Mouse (Mus musculus): ENCODE results near the gene 2900011O08Rik. TPM values are rescaled to one million over a fixed set of nuclear protein-coding genes. Genes with fewer than 3 reads are reported as not detected.

2900011O08Rik gene
- polyA plus RNA-seq, 1 experiment from 2014 or later = 142 TPM

- H3K4me1 ChIP-seq (ENCODE audit: control insufficient read depth, insufficient read depth, low read length) = no peaks in the 10 kb centered on the region
- 89% methylated on average over 1 of the region's 1 CpGs for WGBS
- no peak overlapping the region for H3K4me3 ChIP-seq (ENCODE audit: low read depth, low read length)
- DNase-seq (ENCODE audit: low spot score) (no peak), ATAC-seq (no peak)
- H3K36me3 ChIP-seq (ENCODE audit: control insufficient read depth, insufficient read depth, low read length) = no peaks in the 10 kb centered on the region
- no peaks in the 10 kb centered on the region for H3K27me3 ChIP-seq (replicated peaks; ENCODE audit: control insufficient read depth, insufficient read depth, low read length)
- no peak overlapping the region for H3K4me2 ChIP-seq (ENCODE audit: low read length)
- H3K9ac ChIP-seq (ENCODE audit: low read length) = no peak overlapping the region
- H3K9me3 ChIP-seq (replicated peaks; ENCODE audit: control insufficient read depth, low read length) = no peaks in the 10 kb centered on the region
- H3K27ac ChIP-seq (ENCODE audit: low read depth, low read length) = no peak overlapping the region
Measured at GRCm38 (mm10) chr16:13994076-13994475, 7.7 kb downstream of the 2900011O08Rik start.

GRCm38 (mm10) chr16:13994502-13994901, 8.1 kb downstream of the 2900011O08Rik start:
- H3K9me3 ChIP-seq (replicated peaks; ENCODE audit: control insufficient read depth, low read length) = no peaks in the 10 kb centered on the region
- H3K27ac ChIP-seq (ENCODE audit: low read depth, low read length) = no peak overlapping the region
- ATAC-seq = no peak
- H3K4me1 ChIP-seq (ENCODE audit: control insufficient read depth, insufficient read depth, low read length) = no peaks in the 10 kb centered on the region
- no peak overlapping the region for H3K4me2 ChIP-seq (ENCODE audit: low read length)
- no peak for DNase-seq (ENCODE audit: low spot score)
- no peak overlapping the region for H3K9ac ChIP-seq (ENCODE audit: low read length)
- no peaks in the 10 kb centered on the region for H3K27me3 ChIP-seq (replicated peaks; ENCODE audit: control insufficient read depth, insufficient read depth, low read length)
- 86% methylated on average over 1 of the region's 1 CpGs for WGBS
- H3K36me3 ChIP-seq (ENCODE audit: control insufficient read depth, insufficient read depth, low read length) = no peaks in the 10 kb centered on the region
- H3K4me3 ChIP-seq (ENCODE audit: low read depth, low read length) = no peak overlapping the region

GRCm38 (mm10) chr16:14003386-14004130, 17.2 kb downstream of the 2900011O08Rik start:
- H3K27ac ChIP-seq (ENCODE audit: low read depth, low read length) = no peak overlapping the region
- no peak for ATAC-seq

GRCm38 (mm10) chr16:14004170-14004569, 17.8 kb downstream of the 2900011O08Rik start:
- Histone ChIP-seq H3K27me3 (replicated peaks; ENCODE audit: control insufficient read depth, insufficient read depth, low read length) (no peaks in the 10 kb centered on the region), H3K4me1 (ENCODE audit: control insufficient read depth, insufficient read depth, low read length) (no peaks in the 10 kb centered on the region), H3K36me3 (ENCODE audit: control insufficient read depth, insufficient read depth, low read length) (no peaks in the 10 kb centered on the region), H3K9me3 (replicated peaks; ENCODE audit: control insufficient read depth, low read length) (no peaks in the 10 kb centered on the region), H3K4me2 (ENCODE audit: low read length) (no peak overlapping the region), H3K4me3 (ENCODE audit: low read depth, low read length) (no peak overlapping the region), H3K9ac (ENCODE audit: low read length) (no peak overlapping the region), H3K27ac (ENCODE audit: low read depth, low read length) (no peak overlapping the region)
- peak; percentile 20 for DNase-seq (ENCODE audit: low spot score)
- WGBS = 24% methylated on average over 3 of the region's 3 CpGs
- peak; percentile 40; the same call in 1 of the 2 replicates for ATAC-seq

More at GRCm38 (mm10) chr16:14003386-14004130, 17.2 kb downstream of the 2900011O08Rik start:
- no peak for DNase-seq (ENCODE audit: low spot score)
- H3K4me1 ChIP-seq (ENCODE audit: control insufficient read depth, insufficient read depth, low read length) = no peaks in the 10 kb centered on the region
- no peaks in the 10 kb centered on the region for H3K27me3 ChIP-seq (replicated peaks; ENCODE audit: control insufficient read depth, insufficient read depth, low read length)
- H3K4me3 ChIP-seq (ENCODE audit: low read depth, low read length) = no peak overlapping the region
- H3K4me2 ChIP-seq (ENCODE audit: low read length) = no peak overlapping the region
- no peaks in the 10 kb centered on the region for H3K9me3 ChIP-seq (replicated peaks; ENCODE audit: control insufficient read depth, low read length)
- no peak overlapping the region for H3K9ac ChIP-seq (ENCODE audit: low read length)
- 71% methylated on average over 8 of the region's 8 CpGs for WGBS
- no peaks in the 10 kb centered on the region for H3K36me3 ChIP-seq (ENCODE audit: control insufficient read depth, insufficient read depth, low read length)

- Histone ChIP-seq H3K27ac (ENCODE audit: low read depth, low read length) (no peak overlapping the region), H3K9ac (ENCODE audit: low read length) (no peak overlapping the region), H3K4me3 (ENCODE audit: low read depth, low read length) (no peak overlapping the region), H3K9me3 (replicated peaks; ENCODE audit: control insufficient read depth, low read length) (no peaks in the 10 kb centered on the region), H3K4me2 (ENCODE audit: low read length) (no peak overlapping the region), H3K36me3 (ENCODE audit: control insufficient read depth, insufficient read depth, low read length) (no peaks in the 10 kb centered on the region), H3K4me1 (ENCODE audit: control insufficient read depth, insufficient read depth, low read length) (no peaks in the 10 kb centered on the region), H3K27me3 (replicated peaks; ENCODE audit: control insufficient read depth, insufficient read depth, low read length) (no peaks in the 10 kb centered on the region)
- DNase-seq (ENCODE audit: low spot score) = no peak
- no peak for ATAC-seq
- 89% methylated on average over 2 of the region's 2 CpGs for WGBS
Measured at GRCm38 (mm10) chr16:14004726-14005125, 18.3 kb downstream of the 2900011O08Rik start.

- DNase-seq (ENCODE audit: low spot score) (no peak), ATAC-seq (no peak)
- Histone ChIP-seq H3K27me3 (replicated peaks; ENCODE audit: control insufficient read depth, insufficient read depth, low read length) (no peaks in the 10 kb centered on the region), H3K4me1 (ENCODE audit: control insufficient read depth, insufficient read depth, low read length) (no peaks in the 10 kb centered on the region), H3K9me3 (replicated peaks; ENCODE audit: control insufficient read depth, low read length) (no peaks in the 10 kb centered on the region), H3K4me3 (ENCODE audit: low read depth, low read length) (no peak overlapping the region), H3K27ac (ENCODE audit: low read depth, low read length) (no peak overlapping the region), H3K9ac (ENCODE audit: low read length) (no peak overlapping the region), H3K4me2 (ENCODE audit: low read length) (no peak overlapping the region), H3K36me3 (ENCODE audit: control insufficient read depth, insufficient read depth, low read length) (no peaks in the 10 kb centered on the region)
- 76% methylated on average over 4 of the region's 4 CpGs for WGBS
Measured at GRCm38 (mm10) chr16:14005266-14005665, 18.9 kb downstream of the 2900011O08Rik start.

GRCm38 (mm10) chr16:14008081-14008480, 21.7 kb downstream of the 2900011O08Rik start:
- Histone ChIP-seq H3K9ac (ENCODE audit: low read length) (no peak overlapping the region), H3K36me3 (ENCODE audit: control insufficient read depth, insufficient read depth, low read length) (no peaks in the 10 kb centered on the region), H3K27me3 (replicated peaks; ENCODE audit: control insufficient read depth, insufficient read depth, low read length) (no peaks in the 10 kb centered on the region), H3K27ac (ENCODE audit: low read depth, low read length) (no peak overlapping the region), H3K4me3 (ENCODE audit: low read depth, low read length) (no peak overlapping the region), H3K4me1 (ENCODE audit: control insufficient read depth, insufficient read depth, low read length) (no peaks in the 10 kb centered on the region), H3K9me3 (replicated peaks; ENCODE audit: control insufficient read depth, low read length) (no peaks in the 10 kb centered on the region), H3K4me2 (ENCODE audit: low read length) (no peak overlapping the region)
- no peak for DNase-seq (ENCODE audit: low spot score)
- WGBS = 84% methylated on average over 2 of the region's 2 CpGs
- no peak for ATAC-seq

GRCm38 (mm10) chr16:14008708-14009107, 22.3 kb downstream of the 2900011O08Rik start:
- Histone ChIP-seq H3K4me2 (ENCODE audit: low read length) (no peak overlapping the region), H3K4me1 (ENCODE audit: control insufficient read depth, insufficient read depth, low read length) (no peaks in the 10 kb centered on the region), H3K36me3 (ENCODE audit: control insufficient read depth, insufficient read depth, low read length) (no peaks in the 10 kb centered on the region), H3K27ac (ENCODE audit: low read depth, low read length) (no peak overlapping the region), H3K9ac (ENCODE audit: low read length) (no peak overlapping the region), H3K9me3 (replicated peaks; ENCODE audit: control insufficient read depth, low read length) (no peaks in the 10 kb centered on the region), H3K4me3 (ENCODE audit: low read depth, low read length) (no peak overlapping the region), H3K27me3 (replicated peaks; ENCODE audit: control insufficient read depth, insufficient read depth, low read length) (no peaks in the 10 kb centered on the region)
- ATAC-seq (no peak), DNase-seq (ENCODE audit: low spot score) (no peak)

- WGBS = 92% methylated on average over 4 of the region's 4 CpGs
Measured at GRCm38 (mm10) chr16:14009966-14010365, 23.6 kb downstream of the 2900011O08Rik start.

More at GRCm38 (mm10) chr16:14009966-14010365, 23.6 kb downstream of the 2900011O08Rik start:
- no peaks in the 10 kb centered on the region for H3K9me3 ChIP-seq (replicated peaks; ENCODE audit: control insufficient read depth, low read length)
- no peaks in the 10 kb centered on the region for H3K27me3 ChIP-seq (replicated peaks; ENCODE audit: control insufficient read depth, insufficient read depth, low read length)
- no peak for DNase-seq (ENCODE audit: low spot score)
- no peaks in the 10 kb centered on the region for H3K36me3 ChIP-seq (ENCODE audit: control insufficient read depth, insufficient read depth, low read length)
- H3K9ac ChIP-seq (ENCODE audit: low read length) = no peak overlapping the region
- no peak overlapping the region for H3K4me2 ChIP-seq (ENCODE audit: low read length)
- no peak for ATAC-seq
- H3K4me1 ChIP-seq (ENCODE audit: control insufficient read depth, insufficient read depth, low read length) = no peaks in the 10 kb centered on the region
- H3K27ac ChIP-seq (ENCODE audit: low read depth, low read length) = no peak overlapping the region
- no peak overlapping the region for H3K4me3 ChIP-seq (ENCODE audit: low read depth, low read length)
